Mouse (Mus musculus) thymus, adult 2 months (tissue): ENCODE measurements around the gene Ncoa5.

Source experiments
- CTCF ChIP-seq: fragments of 200-500 bp; IDR thresholded peaks from 2 replicates; pipeline ENCODE4 v1.5.1; 2012; ENCODE audit warnings: mild to moderate bottlenecking, control low read depth, low read length, moderate library complexity, borderline replicate concordance; ENCODE audit not compliant: control insufficient read depth, poor library complexity, insufficient read depth; ENCODE audit errors: extremely low read depth
- POLR2A ChIP-seq: fragments of 200-500 bp; IDR thresholded peaks from 2 replicates; pipeline ENCODE4 v1.6.1; 2012; ENCODE audit warnings: mild to moderate bottlenecking, low read length, control low read depth, moderate library complexity; ENCODE audit not compliant: control insufficient read depth, poor library complexity, insufficient read depth; ENCODE audit errors: extremely low read depth

- TF ChIP-seq CTCF (no peak), POLR2A (no peak)
Observed at GRCm38 (mm10) chr2:165081257-165081656, 46.6 kb upstream of the Ncoa5 start.
